Mouse (Mus musculus) cerebellum, adult 2 months (tissue): ENCODE results near the gene Atxn2.

Source experiments
- CTCF ChIP-seq: fragments of 200-500 bp; IDR thresholded peaks from 2 replicates; pipeline ENCODE4 v1.5.1; 2011; ENCODE audit warnings: low read depth, mild to moderate bottlenecking, control low read depth, low read length, moderate library complexity, borderline replicate concordance; ENCODE audit not compliant: insufficient read depth
- POLR2A ChIP-seq: fragments of 200-500 bp; IDR thresholded peaks from 2 replicates; pipeline ENCODE4 v1.6.1; 2011; ENCODE audit warnings: low read length, control low read depth, borderline replicate concordance; ENCODE audit not compliant: insufficient read depth

DNA sequence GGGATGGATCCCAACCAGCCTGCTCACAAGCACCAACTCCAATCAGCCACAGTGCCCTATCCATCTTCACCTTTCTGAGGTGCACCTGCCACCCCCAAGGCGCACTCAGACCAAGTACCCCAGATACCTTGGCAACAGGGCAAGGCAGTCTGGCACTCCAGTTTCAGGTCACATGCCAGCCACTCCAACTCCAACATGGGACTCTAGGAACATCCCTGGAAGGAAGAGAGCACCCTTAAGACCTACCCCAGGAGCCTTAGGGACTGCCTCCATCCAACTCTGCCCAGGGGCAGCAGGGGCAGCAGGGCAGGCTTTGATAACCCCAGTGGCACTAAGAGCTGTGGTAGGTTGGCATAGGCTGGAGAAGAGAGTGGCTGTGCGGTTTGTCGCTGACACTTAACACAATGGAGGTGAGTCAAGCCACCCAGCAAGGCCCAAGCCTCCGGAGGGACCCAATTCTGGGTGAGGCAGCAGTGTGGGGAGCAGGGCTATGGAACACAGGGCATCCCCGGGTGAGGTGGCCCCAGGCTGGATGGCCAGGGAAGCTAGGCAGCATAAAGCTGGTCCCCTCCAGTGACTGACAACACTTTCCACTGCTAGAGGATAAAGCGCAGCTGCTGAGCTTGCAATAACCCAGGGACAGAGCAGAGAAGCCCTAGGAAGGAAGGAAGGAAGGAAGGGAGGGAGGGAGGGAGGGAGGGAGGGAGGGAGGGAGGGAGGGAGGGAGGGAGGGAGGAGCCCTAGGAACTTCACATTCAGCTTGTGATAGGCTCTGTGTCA is 121.4 kb downstream of the Atxn2 start:
- TF ChIP-seq CTCF (no peak), POLR2A (no peak)
